Mouse (Mus musculus) thymus, postnatal 0 days (tissue): ENCODE measurements around the gene 4930404H24Rik. TPM values are rescaled to one million over a fixed set of nuclear protein-coding genes. Genes with fewer than 3 reads are reported as not detected.

Experiments
- DNase-seq: peaks from one replicate; pipeline ENCODE4 v3.0.0-alpha.2; 2015; ENCODE audit warnings: low spot score
- polyA plus RNA-seq: library from polyadenylated mRNA; unstranded; fragments of >200 nt; fragmentation: Nextera tagmentation; extraction: Ambion mirVana; gene quantifications from 2 replicates; pipeline ENCODE4 v1.2.1, GENCODE M21; 2015

4930404H24Rik gene
- not detected in 2 replicates for polyA plus RNA-seq

DNA sequence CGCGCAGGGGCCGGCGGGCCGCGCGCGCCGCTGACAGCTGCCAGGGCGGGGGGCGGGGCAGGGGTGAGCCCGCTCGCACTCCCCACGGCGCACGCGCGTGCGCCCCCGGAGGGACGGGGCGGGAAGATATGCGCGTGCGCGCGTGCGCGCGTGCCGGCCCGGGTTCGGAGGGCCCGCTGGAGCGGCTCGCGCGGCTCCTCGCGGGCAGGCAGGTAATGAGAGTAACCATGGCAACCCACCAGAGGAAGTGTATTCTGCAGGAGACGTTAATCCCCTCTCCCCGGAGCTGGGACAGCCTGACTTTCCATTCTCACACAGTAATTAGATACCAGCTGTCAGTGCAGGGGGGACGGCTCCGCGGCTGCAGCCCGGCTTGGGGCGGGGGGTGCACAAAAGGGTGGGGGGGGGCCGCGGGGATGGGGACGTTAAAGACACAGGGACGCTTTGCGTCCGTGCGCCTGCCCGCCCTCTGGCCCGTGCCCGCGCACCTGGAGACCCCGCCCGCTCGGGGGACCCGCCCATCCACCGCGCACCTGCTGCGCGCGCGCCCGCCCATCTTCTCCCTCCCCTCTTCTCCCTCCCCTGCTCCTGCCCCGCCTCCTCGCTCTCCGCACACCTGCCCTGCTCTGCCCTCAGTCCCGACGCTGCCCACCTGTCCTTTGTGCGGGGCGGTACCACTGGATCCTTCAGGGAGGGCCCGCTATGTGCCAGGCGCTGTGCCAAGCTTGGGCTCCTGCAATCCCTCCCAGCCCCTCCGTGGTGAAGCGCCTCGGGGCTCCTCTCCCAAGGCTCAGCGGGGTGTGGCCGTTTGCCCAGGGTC is at the start of gene 4930404H24Rik:
4930404H24Rik (plus strand) TSS at position 218 of the 820 bp plus-strand sequence.
- DNase-seq = peak; percentile 89

DNA sequence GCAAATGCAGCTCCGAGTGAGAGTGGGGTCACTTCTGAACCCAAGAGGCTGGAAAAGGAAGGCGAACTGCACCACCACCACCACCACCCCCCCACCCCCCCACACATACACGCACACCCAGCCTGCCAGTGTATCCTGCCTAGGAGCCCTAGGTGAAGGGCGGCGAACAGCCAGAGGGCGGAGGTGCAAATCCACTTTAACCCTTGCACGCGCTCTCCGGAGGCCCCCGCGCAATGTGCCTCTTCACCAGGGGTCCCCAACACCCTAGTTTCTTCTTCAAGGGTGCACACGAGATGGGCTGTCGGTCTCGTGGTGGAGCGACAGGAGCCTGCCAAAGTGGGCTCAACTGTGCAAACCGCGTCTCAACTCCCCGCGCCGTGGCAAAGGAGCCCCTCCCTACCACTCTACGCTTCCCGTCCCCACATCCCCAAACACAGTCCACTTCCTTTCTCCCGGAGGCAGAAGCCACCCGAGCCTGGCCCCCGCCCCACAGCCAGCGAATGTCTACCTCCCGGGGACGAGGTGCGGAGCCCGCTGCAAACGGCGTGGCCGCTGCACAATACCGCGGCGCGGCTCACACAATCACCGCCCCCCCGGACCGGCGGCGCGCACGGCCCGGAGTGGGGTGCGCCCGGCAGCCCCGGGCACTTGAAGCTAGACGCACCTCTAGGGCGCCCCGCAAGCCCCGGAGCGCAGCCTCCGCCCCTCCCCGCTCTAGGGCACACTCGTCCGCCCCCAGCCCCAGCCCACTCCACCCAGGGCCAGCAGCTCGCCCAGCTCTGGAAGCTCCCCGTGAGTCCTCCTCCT is 49.0 kb upstream of the 4930404H24Rik start:
- DNase-seq = peak; percentile 49

DNA sequence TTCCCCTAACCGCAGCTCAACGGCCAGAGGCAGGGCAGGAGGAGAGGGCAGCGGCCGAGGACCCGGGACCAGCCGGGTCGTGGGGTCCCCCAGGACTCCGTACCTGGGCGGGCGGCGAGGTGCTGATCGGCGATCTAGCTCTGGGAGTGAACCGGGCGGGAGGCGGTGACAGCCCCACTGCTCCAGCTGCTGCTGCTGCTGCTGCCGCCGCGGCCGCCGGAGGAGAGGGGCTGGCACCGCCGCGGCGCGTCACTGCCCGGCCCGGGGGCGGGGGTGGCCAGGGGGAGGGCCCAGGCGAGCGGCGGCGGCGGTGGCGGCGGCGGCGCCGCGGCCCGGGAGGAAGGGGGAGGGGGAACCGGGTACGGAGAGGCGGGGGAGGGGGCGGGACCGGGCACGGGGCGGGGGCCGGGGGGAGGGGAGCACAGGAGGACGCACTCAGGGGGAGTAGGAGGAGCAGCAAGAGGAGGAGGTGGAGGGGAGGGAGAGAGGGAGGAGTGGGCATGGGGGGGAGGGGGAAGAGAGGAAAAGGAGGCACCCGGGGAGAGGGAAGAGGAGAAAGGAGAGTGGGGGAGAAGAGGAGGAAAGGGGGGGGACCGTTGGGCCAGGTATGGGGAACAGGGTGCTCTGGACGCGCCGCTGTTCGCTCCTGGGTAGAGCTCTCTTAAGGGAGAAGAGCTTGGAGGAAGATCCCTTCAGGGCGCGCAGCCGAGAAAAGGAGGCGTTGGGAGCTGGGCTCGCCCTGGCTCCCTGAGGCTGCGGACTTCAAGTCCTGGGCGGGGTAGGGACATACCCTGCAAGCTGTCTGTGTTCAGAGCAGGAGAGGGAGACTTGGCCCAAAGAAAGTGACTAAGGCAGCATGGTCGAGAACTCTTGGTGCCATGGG is 48.1 kb upstream of the 4930404H24Rik start:
- DNase-seq = peak; percentile 73

DNA sequence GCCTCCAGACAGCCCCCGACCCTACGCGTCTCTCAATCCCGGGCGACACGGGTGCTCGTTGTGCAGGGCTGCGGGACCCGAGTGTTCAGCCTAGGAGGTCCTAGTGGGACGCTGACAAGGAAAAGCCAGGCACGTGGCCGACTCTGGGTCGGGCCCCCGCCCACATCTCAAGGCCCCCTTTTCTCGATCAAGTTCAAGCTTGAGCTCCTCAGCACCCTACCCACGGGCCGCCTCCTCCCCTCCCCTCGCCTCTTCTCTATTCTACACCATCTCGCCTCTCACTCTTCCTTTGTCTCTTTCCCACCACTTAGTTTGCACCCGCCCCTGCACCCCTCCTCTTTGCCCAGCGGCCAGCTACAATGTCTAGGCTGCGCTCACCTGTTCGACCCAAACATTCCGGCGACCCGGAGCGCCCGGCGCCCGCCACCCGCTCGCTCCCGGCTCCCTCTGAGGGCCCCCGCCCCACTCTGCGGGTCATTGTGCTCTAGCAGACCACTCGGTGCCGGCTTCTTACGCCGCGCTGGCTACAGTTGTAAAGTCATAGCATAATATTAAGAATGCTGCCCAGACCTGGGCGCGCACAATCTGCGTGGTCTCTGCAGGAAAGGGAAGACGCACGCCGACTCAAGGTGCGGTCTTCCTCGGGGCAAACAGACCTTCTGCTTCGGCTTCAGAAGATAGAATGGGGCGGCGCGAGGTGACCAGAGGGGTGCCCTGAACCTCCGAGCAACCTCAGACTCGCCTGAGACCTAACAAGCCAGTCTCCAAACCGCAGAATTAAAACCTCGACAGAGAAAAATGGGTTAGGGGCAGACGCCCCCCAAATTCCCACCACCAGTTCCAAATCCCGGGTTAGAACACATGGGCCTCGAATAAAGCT is 47.2 kb upstream of the 4930404H24Rik start:
- DNase-seq = no peak

DNA sequence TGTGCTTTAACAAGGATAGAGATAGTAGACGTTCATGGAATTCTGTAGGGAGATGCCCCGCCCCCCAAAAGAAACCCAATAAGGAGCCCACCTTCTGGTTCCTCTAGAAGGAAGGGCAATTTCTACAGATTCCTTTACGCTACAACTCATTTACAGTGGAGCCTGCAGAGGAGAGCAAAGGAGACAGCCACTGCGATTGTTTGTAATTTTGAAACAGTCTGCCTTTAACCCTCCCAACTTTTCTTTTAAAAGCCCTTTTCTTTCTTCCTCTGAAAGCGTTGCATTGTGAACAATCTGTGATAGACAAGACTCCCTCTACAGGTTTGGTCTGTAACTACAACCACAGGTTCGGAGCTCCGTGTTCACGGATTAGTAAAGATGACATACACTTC is 46.6 kb upstream of the 4930404H24Rik start:
- DNase-seq = peak; percentile 77

DNA sequence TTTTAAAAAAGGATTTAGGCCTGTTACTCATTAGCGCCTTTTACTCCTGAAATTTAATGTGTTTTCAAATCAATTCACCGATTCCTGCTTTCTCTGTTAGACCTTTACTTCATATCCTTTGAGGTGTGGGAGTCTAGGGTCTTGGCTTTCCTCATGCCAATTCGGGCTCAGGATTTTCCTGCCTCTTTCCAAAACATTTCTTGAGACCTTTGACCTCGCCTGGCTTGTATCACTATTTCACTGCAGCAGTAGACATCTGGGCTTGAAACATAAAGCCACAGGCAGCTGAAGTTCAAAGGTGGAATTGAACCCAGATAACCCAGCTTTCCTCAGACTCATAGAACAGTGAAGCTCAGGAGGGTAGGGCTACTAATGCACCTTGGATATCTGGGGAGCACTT is 46.1 kb upstream of the 4930404H24Rik start:
- DNase-seq = no peak

DNA sequence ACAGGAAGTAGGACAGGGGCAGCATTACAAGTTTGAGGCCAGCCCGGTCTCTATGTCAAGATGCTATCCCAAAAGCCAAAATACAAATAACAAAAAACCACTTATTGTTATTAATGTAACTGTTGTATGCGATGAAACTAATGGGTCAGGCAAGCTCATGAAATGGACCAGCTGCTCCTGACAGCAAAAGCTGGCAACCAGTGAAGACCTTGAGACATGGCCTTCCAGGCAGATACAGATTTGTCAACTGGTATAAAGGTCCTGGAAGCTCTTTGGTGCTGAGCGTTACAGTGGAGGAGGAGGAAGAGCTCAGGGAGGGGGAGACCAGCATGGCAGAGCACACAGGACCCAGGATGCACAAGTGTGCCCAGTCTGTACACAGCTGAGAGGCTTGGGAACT is 44.9 kb upstream of the 4930404H24Rik start:
- DNase-seq = no peak

DNA sequence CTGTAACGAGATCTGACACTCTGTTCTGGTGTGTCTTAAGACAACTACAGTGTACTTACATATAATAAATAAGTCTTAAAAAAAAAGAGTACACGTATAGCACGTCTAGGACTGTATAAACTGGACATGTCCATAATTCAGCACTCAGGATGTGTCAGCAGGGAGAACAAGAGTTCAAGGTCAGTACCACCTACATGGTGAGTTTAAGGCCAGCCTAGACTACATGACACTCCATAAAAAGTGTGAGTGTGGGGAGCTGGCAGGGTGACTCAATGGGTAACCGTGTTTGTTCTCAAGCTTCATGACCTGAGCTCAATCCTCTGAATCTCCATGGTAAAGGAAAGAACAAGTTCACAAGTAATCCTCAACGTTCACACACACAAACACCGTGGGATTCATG is 44.1 kb upstream of the 4930404H24Rik start:
- no peak for DNase-seq

DNA sequence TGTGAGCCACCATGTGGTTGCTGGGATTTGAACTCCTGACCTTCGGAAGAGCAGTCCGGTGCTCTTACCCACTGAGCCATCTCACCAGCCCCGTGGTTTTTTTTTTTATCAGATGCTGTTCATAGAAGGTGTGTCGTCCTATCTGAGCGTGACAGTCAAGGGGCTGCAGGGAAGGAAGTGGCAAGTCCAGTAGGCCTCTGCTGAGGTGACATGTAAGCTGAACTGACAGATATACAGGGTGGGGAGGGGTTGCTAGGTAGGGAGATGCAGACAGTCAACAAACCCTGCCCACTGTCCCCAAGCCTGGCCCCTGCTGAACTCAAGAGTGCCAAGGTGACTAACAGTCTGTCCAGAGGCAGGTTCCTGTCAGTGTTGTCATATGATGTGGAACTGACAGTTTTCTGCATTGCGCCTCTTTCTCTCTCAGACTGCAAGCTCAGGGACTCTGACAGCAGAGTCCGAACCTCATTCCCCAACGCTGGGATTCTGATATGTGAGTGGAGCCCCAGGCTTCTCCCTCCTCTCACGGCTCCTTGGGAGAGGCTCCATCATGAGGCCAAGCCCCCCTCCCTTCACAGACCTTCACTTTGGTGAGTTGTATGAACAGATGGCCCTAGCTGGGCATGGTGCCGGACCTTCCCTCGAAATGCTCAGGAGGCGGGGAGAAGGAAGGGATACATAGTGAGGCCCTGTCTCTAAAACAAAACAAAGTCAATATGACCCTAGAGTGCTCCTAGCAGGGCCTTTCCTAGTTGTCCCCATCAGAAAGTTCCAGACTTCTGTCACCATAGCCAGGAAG is 38.4 kb upstream of the 4930404H24Rik start:
- DNase-seq = no peak

DNA sequence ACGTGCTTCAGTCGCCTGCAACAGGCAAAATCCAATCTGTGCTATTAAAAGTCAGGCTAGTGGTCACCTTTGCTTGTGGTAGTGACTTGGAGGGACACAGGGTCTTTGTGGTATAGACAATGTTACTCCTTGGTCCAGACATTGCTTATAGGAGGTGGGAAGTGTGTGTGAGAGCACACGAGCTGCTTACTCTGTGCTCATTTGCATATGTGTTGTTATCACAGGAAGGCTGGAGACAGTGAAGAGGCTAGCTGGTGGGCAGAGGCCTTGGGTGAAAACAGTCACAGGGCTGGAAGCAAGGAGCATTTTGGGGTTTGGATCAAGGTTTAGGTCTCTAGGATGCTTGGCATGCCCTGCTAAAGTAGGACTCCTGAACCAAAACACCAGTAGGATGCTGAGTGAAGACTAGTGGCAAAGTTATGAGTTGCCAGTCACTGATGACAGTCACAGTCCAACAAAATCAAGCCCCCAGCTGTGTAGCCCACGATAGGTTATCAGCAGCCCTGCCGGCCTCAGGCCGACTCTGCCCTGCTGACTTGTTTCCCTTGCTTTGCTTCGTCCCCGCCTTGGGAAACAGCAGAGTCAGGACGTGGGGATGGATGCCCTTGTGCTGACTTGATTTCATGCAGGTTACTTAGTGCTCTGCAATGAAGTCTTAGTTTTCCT is 37.6 kb upstream of the 4930404H24Rik start:
- DNase-seq = no peak

DNA sequence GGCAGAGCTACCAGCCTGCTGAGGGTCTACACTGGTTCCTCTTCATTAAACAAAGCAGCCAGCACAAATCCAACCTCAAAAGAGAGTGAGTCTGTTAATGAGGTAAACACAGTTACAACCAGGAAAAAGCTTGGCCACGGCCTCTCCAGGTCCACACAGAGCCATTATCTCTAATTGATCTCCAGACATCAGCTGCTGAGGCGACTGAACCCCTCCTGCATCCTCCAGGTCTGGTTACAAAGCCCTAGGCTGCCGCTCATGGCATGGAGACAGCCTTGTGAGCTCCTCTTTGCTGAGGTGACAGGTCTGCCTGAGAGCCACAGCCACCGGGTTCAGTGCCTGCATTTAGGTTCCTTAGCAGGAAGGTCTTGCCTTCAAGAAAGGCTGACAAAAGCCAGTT is 35.1 kb upstream of the 4930404H24Rik start:
- no peak for DNase-seq

DNA sequence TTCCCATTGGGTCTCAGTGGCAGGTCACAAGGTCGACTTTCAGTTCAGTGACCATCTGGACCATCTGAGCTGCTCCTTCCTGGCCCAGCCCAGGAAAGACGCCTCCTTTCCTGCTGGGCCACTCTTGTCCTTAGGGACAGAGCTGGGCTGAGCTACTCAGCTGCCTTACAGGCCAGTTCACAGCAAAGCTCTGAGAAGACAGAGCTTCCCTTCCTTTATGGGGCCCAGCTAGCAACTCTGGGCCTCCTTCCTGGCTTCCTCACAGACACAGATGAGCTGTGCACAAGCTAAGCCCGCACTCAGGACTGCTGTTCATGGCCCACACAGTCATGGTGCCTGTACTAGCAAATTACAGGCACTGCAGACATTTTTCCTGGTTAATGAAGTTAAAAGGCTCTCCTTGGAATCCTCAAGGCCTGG is 34.6 kb upstream of the 4930404H24Rik start:
- no peak for DNase-seq

DNA sequence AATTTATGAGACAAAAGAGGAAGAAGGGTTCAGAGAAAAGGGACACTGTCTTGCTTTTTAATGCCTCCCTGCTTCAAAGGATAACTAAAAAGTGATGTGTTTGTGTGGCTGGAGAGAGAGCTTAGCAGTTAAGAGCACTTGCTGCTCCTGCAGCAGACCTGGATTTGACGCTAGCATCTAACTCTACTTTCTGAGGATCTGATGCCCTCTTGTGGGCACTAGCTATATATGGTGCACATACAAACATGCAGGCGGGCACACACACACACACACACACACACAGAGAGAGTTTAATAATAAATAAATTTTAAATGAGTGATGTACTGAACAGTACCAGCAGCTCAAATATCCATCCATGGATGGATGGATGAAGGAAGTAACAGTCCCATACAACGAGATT is 29.3 kb upstream of the 4930404H24Rik start:
- DNase-seq = no peak

DNA sequence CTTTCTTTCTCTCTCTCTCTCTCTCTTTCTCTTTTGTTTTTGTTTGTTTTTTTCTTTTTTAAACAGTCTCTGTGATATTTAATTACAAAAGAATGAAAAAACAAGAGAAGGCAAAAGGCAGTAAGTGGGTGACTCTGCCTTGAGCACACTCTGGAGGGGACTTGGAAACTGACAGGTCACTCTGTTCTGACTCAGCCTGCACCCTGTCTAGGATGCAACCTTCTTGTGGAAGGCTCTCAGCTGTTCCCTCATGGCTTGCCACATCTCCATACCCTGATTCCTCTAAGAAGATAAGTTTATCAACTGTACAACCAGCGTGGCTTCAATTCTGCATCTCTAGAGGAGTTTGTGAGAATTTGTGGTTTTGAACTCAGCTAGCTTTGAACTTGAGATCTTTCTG is 25.2 kb upstream of the 4930404H24Rik start:
- no peak for DNase-seq

DNA sequence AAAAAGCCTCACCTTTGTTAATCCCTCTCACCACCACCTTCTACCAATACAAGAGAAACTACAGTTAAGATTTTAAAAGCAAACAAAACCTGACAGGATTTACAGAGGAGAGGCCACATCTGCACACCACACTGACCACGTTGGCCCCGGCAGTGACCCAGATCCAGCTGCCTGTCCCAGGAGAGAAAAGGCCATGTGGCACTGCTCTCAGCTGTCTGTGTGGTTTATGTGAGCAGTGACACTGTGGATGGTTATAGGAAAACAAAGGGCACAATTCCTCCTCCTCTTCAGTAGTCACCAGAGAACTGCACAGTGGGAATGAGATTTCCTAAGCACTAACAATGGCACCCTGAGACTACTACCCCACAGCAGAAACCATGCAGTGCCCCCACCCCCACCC is 23.3 kb upstream of the 4930404H24Rik start:
- DNase-seq = no peak

DNA sequence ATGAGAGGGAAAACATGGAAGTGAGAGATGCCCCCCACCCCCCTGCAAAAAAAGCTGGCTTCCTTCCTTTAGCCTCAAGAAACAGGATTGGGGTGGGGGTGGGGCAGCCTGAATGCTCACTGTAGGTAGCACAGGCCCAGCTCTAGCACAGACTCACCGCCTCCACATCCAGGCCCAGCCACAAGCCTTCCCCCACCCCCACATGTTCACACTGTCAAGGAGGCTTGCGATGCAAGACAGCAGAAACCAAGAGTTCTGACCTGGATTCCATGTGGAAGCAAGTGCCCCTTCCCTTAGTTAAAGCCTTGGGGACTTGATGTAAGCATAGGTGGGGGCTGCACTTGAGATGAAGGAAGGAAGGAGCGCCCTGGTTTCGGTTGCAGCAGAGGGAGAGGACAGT is 22.8 kb upstream of the 4930404H24Rik start:
- DNase-seq = no peak

DNA sequence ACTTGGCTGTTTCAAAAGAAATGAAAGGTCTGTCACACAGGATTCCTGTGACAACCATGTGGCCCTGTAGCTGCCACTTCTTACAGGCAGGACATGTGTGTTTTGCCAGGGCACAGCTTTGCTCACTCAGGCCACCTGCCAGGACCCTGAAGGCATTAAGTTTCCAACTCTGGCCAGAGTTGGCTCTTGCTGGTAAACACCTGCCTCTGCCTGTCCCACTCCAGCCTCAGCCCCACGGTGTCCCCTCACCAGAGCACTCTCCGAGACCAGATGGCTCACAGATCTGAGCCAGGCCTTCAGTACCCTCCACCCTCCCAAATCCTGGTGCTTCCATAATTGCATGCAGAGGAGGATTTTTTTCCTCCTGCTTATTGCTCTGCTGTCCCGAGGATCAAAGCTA is 21.6 kb upstream of the 4930404H24Rik start:
- DNase-seq = no peak

DNA sequence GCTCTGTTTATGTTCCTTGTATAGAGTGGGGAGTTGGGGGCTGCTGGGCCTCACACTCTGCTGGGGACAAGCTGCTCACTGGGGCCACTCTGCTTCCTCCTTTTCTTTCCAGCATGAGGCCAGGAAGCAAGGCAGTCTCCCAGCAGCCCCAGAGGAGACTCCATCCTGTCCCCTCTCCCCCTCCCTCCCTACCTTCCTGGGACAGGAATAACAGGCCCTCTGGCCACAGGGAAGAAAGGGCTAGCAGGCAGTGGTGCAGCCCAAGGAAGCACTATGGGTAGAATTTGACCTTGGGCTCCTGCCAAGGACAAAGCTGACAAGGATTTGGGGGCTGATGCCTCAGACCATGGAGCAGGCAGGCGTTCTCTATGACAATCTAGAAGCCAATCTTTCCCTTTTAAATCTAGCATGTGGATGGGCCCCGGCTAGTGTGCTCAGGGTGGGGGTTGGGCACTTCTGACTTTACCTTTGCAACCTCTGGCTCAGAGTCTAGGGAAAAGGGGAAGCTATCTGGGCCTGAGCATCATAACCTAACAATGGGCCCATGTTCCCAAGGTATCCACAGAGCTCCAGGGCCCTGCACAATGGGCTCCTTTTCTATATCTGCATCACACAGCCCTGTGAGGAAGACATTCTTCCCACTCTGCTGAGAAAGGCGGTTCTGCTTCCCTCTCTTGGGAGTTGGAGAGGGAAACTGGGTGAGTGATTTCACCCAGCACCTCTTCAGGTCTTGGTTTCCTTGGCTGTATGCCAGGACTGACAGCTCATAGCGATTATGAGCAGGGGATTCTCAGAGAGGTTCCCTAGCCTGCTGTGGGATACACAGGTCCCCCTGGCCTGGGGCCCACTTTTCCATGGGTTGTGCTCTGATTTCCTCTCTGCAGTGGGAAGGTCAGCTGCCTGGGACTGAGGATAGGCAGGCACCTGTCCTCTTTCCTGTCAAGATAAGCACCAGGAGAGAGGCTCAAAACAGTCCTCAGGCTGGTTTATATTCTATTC is 17.2 kb upstream of the 4930404H24Rik start:
- DNase-seq = no peak
